19 mouse cellular contexts compared by ENCODE assay signal in genomic region chr2:42419084-42419483, GRCm38 (mm10).
DNase-seq lines count a peak whose midpoint lies in the region; ATAC-seq and TF ChIP-seq lines count a peak whose summit lies in the region.
"Had no signal": no experiment of that assay in that cellular context is flagged by ENCODE, and none has a peak within 500 bp of the region (broad histone marks: within the 10 kb centered on the region; RNA-seq: fewer than 3 reads in every experiment).

No protein-coding gene starts in this region.

- H3K4me2 ChIP-seq in forebrain, embryonic 15.5 days (replicated peaks) = no peak overlapping the region
- no peak overlapping the region for H3K4me2 ChIP-seq in forebrain, postnatal 0 days (ENCODE audit: low read depth)
- H3K4me2 ChIP-seq in forebrain, embryonic 11.5 days (ENCODE audit: low read depth, low read length, severe bottlenecking) = no peak overlapping the region
- H3K4me2 ChIP-seq: embryonic facial prominence, embryonic 13.5 days; embryonic facial prominence, embryonic 15.5 days had no signal

- ATAC-seq in forebrain, embryonic 15.5 days (replicated peaks) = 0 out of 2 replicates have a peak, but pooled peaks have one; percentile 57
- no peak for ATAC-seq in forebrain, postnatal 0 days
- ATAC-seq in forebrain, embryonic 11.5 days (replicated peaks; ENCODE audit: low FRiP score) = no peak
- ATAC-seq in frontal cortex, adult (ENCODE audit: low TSS enrichment) = no peak

- no peak for TF ChIP-seq POLR2A in brain, embryonic 14.5 days (IDR thresholded peaks at IDR 0.05; ENCODE audit: borderline replicate concordance, extremely low read depth, insufficient read depth, insufficient read length, poor library complexity, severe bottlenecking)

- DNase-seq in forebrain, embryonic 10.5 days (ENCODE audit: extremely low spot score, low spot score) = no peak
- peak; percentile 14 for DNase-seq in forebrain, postnatal 0 days
- DNase-seq in forebrain, embryonic 11.5 days (ENCODE audit: low spot score) = no peak
- DNase-seq in brain, adult 2 months (ENCODE audit: low read depth, low spot score) = peak; percentile 55
- DNase-seq in brain, embryonic 14.5 days (ENCODE audit: low read depth) = peak; percentile 63
- no peak for DNase-seq in cerebellum, postnatal 36 days
- DNase-seq: adrenal gland, adult 2 months; adrenal gland, postnatal 10 days; adrenal gland, postnatal 25 days; cerebellum, adult 11 months; cerebellum, adult 9-10 months; cerebellum, postnatal 10 days; cerebellum, postnatal 25 days; embryo, embryonic 11 days had no signal

- no peaks in the 10 kb centered on the region for H3K36me3 ChIP-seq in forebrain, embryonic 15.5 days
- no peaks in the 10 kb centered on the region for H3K36me3 ChIP-seq in forebrain, embryonic 10.5 days (replicated peaks)
- no peaks in the 10 kb centered on the region for H3K36me3 ChIP-seq in forebrain, postnatal 0 days (ENCODE audit: insufficient read depth)
- H3K36me3 ChIP-seq in forebrain, embryonic 11.5 days (ENCODE audit: control insufficient read depth, insufficient read depth, low read length) = no peaks in the 10 kb centered on the region
- H3K36me3 ChIP-seq: embryonic facial prominence, embryonic 13.5 days; embryonic facial prominence, embryonic 15.5 days had no signal

- no peak for TF ChIP-seq CTCF in forebrain, postnatal 0 days (IDR thresholded peaks at IDR 0.05; ENCODE audit: low read depth)
- no peak for TF ChIP-seq CTCF in brain, embryonic 14.5 days (IDR thresholded peaks at IDR 0.05; ENCODE audit: borderline replicate concordance, extremely low read depth, insufficient read depth, insufficient read length)

- no peaks in the 10 kb centered on the region for H3K9me3 ChIP-seq in forebrain, embryonic 15.5 days
- no peaks in the 10 kb centered on the region for H3K9me3 ChIP-seq in forebrain, embryonic 10.5 days
- H3K9me3 ChIP-seq in forebrain, postnatal 0 days (ENCODE audit: low read length) = no peaks in the 10 kb centered on the region
- H3K9me3 ChIP-seq in forebrain, embryonic 11.5 days (ENCODE audit: control insufficient read depth, low read length) = no peaks in the 10 kb centered on the region
- H3K9me3 ChIP-seq: embryonic facial prominence, embryonic 13.5 days; embryonic facial prominence, embryonic 15.5 days had no signal

- no peaks in the 10 kb centered on the region for H3K4me1 ChIP-seq in forebrain, embryonic 15.5 days
- no peaks in the 10 kb centered on the region for H3K4me1 ChIP-seq in forebrain, embryonic 10.5 days
- H3K4me1 ChIP-seq in forebrain, postnatal 0 days (ENCODE audit: insufficient read depth) = no peaks in the 10 kb centered on the region
- H3K4me1 ChIP-seq in forebrain, embryonic 11.5 days (replicated peaks; ENCODE audit: control insufficient read depth, insufficient read depth, low read length) = no peaks in the 10 kb centered on the region
- H3K4me1 ChIP-seq: embryonic facial prominence, embryonic 13.5 days; embryonic facial prominence, embryonic 15.5 days had no signal

- H3K4me3 ChIP-seq in forebrain, embryonic 15.5 days = no peak overlapping the region
- H3K4me3 ChIP-seq in forebrain, embryonic 10.5 days = no peak overlapping the region
- no peak overlapping the region for H3K4me3 ChIP-seq in forebrain, postnatal 0 days (ENCODE audit: low read depth, low read length)
- no peak overlapping the region for H3K4me3 ChIP-seq in forebrain, embryonic 11.5 days (ENCODE audit: low read depth, low read length)
- H3K4me3 ChIP-seq: embryonic facial prominence, embryonic 13.5 days; embryonic facial prominence, embryonic 15.5 days; erythroblast, embryonic 14.5 days had no signal

- H3K9ac ChIP-seq in forebrain, embryonic 15.5 days (replicated peaks) = no peak overlapping the region
- no peak overlapping the region for H3K9ac ChIP-seq in forebrain, postnatal 0 days
- no peak overlapping the region for H3K9ac ChIP-seq in forebrain, embryonic 11.5 days (ENCODE audit: low read length)
- H3K9ac ChIP-seq: embryonic facial prominence, embryonic 13.5 days; embryonic facial prominence, embryonic 15.5 days had no signal

- WGBS in forebrain, embryonic 15.5 days = 70% methylated on average over 3 of the region's 3 CpGs
- 96% methylated on average over 3 of the region's 3 CpGs for WGBS in forebrain, embryonic 10.5 days
- 60% methylated on average over 3 of the region's 3 CpGs for WGBS in forebrain, postnatal 0 days
- 87% methylated on average over 3 of the region's 3 CpGs for WGBS in forebrain, embryonic 11.5 days

- H3K27me3 ChIP-seq in forebrain, embryonic 15.5 days = no peaks in the 10 kb centered on the region
- H3K27me3 ChIP-seq in forebrain, embryonic 10.5 days (ENCODE audit: poor library complexity, severe bottlenecking) = no peaks in the 10 kb centered on the region
- H3K27me3 ChIP-seq in forebrain, postnatal 0 days (ENCODE audit: insufficient read depth, low read length) = no peaks in the 10 kb centered on the region
- H3K27me3 ChIP-seq in forebrain, embryonic 11.5 days (ENCODE audit: control insufficient read depth, insufficient read depth, low read length) = no peaks in the 10 kb centered on the region
- H3K27me3 ChIP-seq: embryonic facial prominence, embryonic 13.5 days; embryonic facial prominence, embryonic 15.5 days had no signal

- no peak overlapping the region for H3K27ac ChIP-seq in forebrain, embryonic 15.5 days (replicated peaks)
- H3K27ac ChIP-seq in forebrain, embryonic 10.5 days = no peak overlapping the region
- H3K27ac ChIP-seq in forebrain, postnatal 0 days (ENCODE audit: low read depth, low read length) = no peak overlapping the region
- no peak overlapping the region for H3K27ac ChIP-seq in forebrain, embryonic 11.5 days (ENCODE audit: low read depth, low read length)
- H3K27ac ChIP-seq: embryonic facial prominence, embryonic 13.5 days; embryonic facial prominence, embryonic 15.5 days had no signal

Comparison
In these comparisons a context has a peak if more than half of its experiments do, and no peak if none do; other contexts are left out.
1. DNase-seq: peak in forebrain, postnatal 0 days (single experiment), brain, adult 2 months (single experiment) and brain, embryonic 14.5 days (single experiment); none in forebrain, embryonic 10.5 days (single experiment), forebrain, embryonic 11.5 days (single experiment) and cerebellum, postnatal 36 days (0 of 2).